Mouse (Mus musculus): Measurements from ENCODE around the gene Gm5767.

DNA sequence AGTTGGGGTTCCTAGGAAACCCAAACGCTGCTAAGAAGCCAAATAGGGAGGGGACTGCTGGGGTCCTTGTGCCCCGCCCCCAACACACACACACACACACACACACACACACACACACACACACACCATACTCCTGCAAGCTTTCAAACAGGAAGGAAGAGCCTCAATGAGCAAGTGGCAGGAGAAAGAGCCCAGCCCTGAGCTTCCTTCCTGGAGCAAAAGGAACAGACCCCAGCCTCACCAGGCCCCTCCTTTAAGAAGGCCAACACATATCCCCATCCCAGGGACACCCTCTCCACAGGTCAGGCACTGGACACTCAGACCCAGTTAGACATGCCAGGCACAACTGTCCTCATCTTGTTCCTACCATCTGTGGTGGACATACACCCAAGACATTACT is 17.5 kb upstream of the Gm5767 start:
- TF ChIP-seq CTCF (IDR thresholded peaks at IDR 0.05) (no peak), POLR2A (IDR thresholded peaks at IDR 0.05; ENCODE audit: insufficient read depth, low read depth, low read length) (no peak), EP300 (IDR thresholded peaks at IDR 0.05; ENCODE audit: insufficient read depth, low read depth, low read length) (no peak)

All from heart, adult 2 months (tissue).